Mouse (Mus musculus) ovary, postnatal 10 days (tissue): ENCODE results near the gene Dnaaf1.

Experiments
- DNase-seq: peaks from one replicate; pipeline ENCODE4 v3.0.0; 2022; ENCODE audit warnings: low spot score

Dnaaf1 gene

GRCm38 (mm10) chr8:119572411-119572810, 2.6 kb upstream of the Dnaaf1 start:
- DNase-seq: no peak

- no peak for DNase-seq
These were observed 311 bp downstream of the Dnaaf1 start for GRCm38 (mm10) chr8:119575366-119575726.

GRCm38 (mm10) chr8:119579096-119579495, 4.1 kb downstream of the Dnaaf1 start:
- DNase-seq: no peak

GRCm38 (mm10) chr8:119580441-119581161, 5.6 kb downstream of the Dnaaf1 start:
- no peak for DNase-seq

GRCm38 (mm10) chr8:119585901-119586300, 10.9 kb downstream of the Dnaaf1 start:
- DNase-seq: no peak

GRCm38 (mm10) chr8:119588321-119588720, 13.3 kb downstream of the Dnaaf1 start:
- no peak for DNase-seq

- DNase-seq: no peak
These were observed 13.8 kb downstream of the Dnaaf1 start for GRCm38 (mm10) chr8:119588844-119589243.

- DNase-seq: no peak
These were observed 15.3 kb downstream of the Dnaaf1 start for GRCm38 (mm10) chr8:119590348-119590747.

GRCm38 (mm10) chr8:119591456-119591855, 16.4 kb downstream of the Dnaaf1 start:
- DNase-seq: no peak

- DNase-seq: no peak
These were observed 28.7 kb downstream of the Dnaaf1 start for GRCm38 (mm10) chr8:119603771-119604170.

- DNase-seq: no peak
These were observed 29.4 kb downstream of the Dnaaf1 start for GRCm38 (mm10) chr8:119604398-119604803.

GRCm38 (mm10) chr8:119604996-119605395, 30.0 kb downstream of the Dnaaf1 start, which contains the start of gene Taf1c:
Gene Taf1c (minus strand): TSS chr8:119605222.
- DNase-seq: peak; percentile 80

- no peak for DNase-seq
These were observed 31.2 kb downstream of the Dnaaf1 start for GRCm38 (mm10) chr8:119606224-119606623.

- no peak for DNase-seq
These were observed 37.4 kb downstream of the Dnaaf1 start, which contains the start of gene Adad2 for GRCm38 (mm10) chr8:119612471-119612870. Gene Adad2 (plus strand): TSS chr8:119612747.

GRCm38 (mm10) chr8:119615096-119615495, 40.1 kb downstream of the Dnaaf1 start:
- DNase-seq: no peak

- no peak for DNase-seq
These were observed 41.3 kb downstream of the Dnaaf1 start for GRCm38 (mm10) chr8:119616358-119616757.

- DNase-seq: no peak
These were observed 41.8 kb downstream of the Dnaaf1 start for GRCm38 (mm10) chr8:119616811-119617210.

- DNase-seq: no peak
These were observed 42.6 kb downstream of the Dnaaf1 start for GRCm38 (mm10) chr8:119617586-119617985.

GRCm38 (mm10) chr8:119618887-119619286, 43.9 kb downstream of the Dnaaf1 start:
- no peak for DNase-seq

GRCm38 (mm10) chr8:119620116-119620840, 45.2 kb downstream of the Dnaaf1 start:
- no peak for DNase-seq

GRCm38 (mm10) chr8:119620848-119621465, 45.9 kb downstream of the Dnaaf1 start:
- DNase-seq: no peak

GRCm38 (mm10) chr8:119622555-119622954, 47.5 kb downstream of the Dnaaf1 start:
- DNase-seq: no peak

- DNase-seq: no peak
These were observed 48.0 kb downstream of the Dnaaf1 start for GRCm38 (mm10) chr8:119623061-119623460.
